Mouse (Mus musculus) spleen, postnatal 36 days (tissue): ENCODE measurements around the gene Pcdh8.

ENCODE experiments used
- DNase-seq, 2 experiments: peaks; one replicate each; pipeline ENCODE4 v3.0.0; 2022; ENCODE audit warnings: low spot score in 2 of 2, mixed read lengths in 1 of 2

Pcdh8 gene

GRCm38 (mm10) chr14:79754157-79754556 lies 17.0 kb downstream of the Pcdh8 start:
- no peak for DNase-seq

- no peak for DNase-seq
Observed at GRCm38 (mm10) chr14:79753733-79754132, 17.4 kb downstream of the Pcdh8 start.

GRCm38 (mm10) chr14:79740515-79740914 lies 30.6 kb downstream of the Pcdh8 start:
- DNase-seq: no peak

- no peak for DNase-seq
Observed at GRCm38 (mm10) chr14:79738441-79738840, 32.7 kb downstream of the Pcdh8 start.

GRCm38 (mm10) chr14:79737642-79738379 lies 33.3 kb downstream of the Pcdh8 start:
- no peak for DNase-seq

- DNase-seq: no peak
Observed at GRCm38 (mm10) chr14:79736781-79737180, 34.3 kb downstream of the Pcdh8 start.

- no peak for DNase-seq
Observed at GRCm38 (mm10) chr14:79733501-79733900, 37.6 kb downstream of the Pcdh8 start.

GRCm38 (mm10) chr14:79728811-79729210 lies 42.3 kb downstream of the Pcdh8 start:
- DNase-seq: no peak

- DNase-seq: no peak
Observed at GRCm38 (mm10) chr14:79724002-79724681, 47.0 kb downstream of the Pcdh8 start.

GRCm38 (mm10) chr14:79722228-79722627 lies 48.9 kb downstream of the Pcdh8 start:
- no peak for DNase-seq
